Mouse (Mus musculus): Measurements from ENCODE around the gene Tnni3k.

Tnni3k gene

GRCm38 (mm10) chr3:154766321-154766720 is 288.9 kb downstream of the Tnni3k start:
- DNase-seq (ENCODE audit: extremely low read depth, low read depth, low spot score) = no peak

DNA sequence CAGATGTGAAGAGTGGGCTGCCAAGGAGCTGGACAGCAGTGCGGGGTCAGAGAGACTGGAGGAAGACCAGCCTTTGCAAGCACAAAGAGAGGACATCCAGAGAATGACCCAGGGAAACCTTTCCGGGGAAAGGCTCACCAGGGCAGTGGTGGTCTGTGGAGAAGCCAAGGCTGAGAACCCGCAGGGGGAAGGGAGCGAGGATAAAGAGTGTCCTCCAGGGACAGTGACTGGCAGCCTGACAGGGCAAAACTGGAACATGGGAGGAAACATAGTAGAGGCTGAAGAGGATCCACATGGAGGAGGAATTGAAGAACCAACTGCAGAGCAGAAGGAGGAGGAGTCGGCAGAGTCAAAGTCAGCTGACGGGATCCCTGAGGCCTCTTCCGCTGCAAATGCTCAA is 291.1 kb downstream of the Tnni3k start:
- DNase-seq (ENCODE audit: extremely low read depth, low read depth, low spot score) = no peak

DNA sequence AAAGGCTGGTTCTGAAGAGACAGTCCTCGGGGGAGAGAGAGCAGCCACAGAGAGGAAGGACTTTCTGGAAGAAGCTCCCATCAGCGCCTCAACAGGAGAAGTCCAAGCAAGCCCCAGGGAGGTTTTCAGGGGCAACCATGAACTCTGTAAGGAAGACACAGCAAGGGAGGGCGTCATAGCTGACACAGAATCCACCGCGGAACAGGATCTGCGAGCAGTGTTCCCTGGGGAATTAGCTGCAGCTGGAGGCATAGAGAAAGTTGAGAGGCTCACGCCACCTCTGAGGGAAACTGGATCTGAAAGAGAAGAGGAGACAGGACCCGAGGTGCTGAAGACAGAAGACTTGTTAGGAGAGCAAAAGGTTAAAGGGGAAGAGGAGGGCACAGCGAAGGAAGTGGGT is 291.8 kb downstream of the Tnni3k start:
- no peak for DNase-seq (ENCODE audit: extremely low read depth, low read depth, low spot score)

DNA sequence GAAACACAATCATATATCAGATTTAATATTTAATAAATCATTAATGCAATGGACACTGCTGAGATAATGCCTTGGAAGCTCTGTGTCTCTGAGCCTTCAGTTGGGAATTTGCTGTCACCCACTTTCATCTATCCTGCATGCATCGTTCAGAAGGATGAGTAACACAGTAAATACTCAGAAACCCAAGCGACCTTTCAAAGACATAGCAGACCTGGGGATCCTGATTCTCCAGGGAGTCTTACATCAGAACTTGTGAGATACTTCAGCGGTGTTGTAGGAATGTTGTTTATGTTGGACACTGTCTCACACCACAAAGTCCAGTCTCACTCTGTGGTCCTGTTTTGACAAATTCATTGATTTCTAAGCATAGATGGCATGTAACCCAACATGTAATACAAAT is 294.1 kb downstream of the Tnni3k start:
- DNase-seq (ENCODE audit: extremely low read depth, low read depth, low spot score) = no peak

DNA sequence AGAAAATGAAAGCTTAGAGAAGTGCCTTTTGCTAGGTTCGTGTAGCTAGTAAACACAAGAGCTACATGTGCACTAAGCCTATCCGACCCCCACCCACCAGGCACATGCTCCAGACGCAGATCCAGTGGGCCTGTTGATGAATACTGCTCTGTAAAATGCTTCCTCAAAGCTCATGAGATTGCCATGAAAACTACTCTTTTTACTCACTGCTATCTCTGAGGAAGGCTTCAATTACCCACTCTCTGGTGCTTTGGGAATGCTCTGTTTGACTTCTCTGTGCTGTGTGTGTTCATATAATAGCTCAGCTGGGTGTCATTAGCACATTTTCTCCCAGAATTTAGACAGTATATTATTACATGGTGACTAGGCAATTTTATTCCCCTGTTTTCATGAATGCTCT is 297.1 kb downstream of the Tnni3k start:
- DNase-seq (ENCODE audit: extremely low read depth, low read depth, low spot score) = no peak

DNA sequence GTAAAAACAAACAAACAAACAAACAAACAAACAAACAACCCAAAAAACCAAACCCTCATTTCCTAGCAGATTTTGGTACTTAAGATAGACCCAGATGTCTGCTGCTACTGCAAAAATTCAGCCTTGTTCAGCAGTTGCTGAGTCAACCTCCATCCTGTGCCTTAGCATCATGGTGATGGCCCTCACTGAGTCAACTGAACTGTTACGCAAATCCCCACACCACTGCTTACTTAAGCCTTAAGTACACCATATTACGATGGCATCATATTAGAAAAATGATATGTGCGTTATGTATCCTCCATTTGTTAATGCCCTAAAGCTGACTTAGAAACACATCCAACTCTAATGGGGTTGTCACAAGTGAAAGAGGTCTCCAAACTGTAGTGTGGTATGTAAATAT is 300.0 kb downstream of the Tnni3k start:
- no peak for DNase-seq (ENCODE audit: extremely low read depth, low read depth, low spot score)

DNA sequence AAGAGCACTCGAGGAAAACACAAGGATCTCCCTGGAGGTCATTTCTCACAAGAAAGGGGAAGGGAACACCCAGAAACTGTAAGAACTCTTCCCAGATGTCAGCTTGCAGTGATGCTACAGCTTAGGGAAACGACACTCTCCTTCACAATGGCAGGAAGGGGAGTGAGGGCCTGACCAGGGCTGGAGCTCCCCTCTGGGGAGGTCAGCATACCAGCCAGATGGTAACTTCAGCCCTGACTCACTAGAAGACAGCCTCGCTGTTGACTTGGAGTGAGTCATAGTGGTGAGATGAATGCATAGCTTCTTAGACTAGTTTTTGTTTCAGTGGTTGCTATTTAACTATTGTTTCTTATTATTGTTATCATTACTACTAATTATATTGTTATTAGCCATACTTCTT is 300.7 kb downstream of the Tnni3k start:
- no peak for DNase-seq (ENCODE audit: extremely low read depth, low read depth, low spot score)

DNA sequence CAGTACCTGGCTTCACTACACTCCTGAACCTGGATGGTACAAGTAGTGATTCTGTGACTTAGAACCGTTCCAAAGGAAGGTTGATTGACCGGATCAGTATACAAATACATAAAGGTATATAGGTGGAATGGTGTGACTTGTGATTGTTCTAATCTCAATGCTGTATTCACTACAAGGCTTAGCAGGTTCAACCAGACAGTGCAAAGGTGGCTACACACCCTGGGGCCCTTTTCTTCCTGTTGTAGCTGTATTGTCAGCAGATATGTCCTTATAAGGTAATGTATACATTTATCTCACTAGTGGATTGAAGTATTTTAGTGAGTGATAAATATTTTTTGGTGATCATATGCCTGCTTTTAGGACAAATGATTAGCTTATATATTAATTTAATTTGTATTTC is 310.9 kb downstream of the Tnni3k start:
- no peak for DNase-seq (ENCODE audit: extremely low read depth, low read depth, low spot score)

DNA sequence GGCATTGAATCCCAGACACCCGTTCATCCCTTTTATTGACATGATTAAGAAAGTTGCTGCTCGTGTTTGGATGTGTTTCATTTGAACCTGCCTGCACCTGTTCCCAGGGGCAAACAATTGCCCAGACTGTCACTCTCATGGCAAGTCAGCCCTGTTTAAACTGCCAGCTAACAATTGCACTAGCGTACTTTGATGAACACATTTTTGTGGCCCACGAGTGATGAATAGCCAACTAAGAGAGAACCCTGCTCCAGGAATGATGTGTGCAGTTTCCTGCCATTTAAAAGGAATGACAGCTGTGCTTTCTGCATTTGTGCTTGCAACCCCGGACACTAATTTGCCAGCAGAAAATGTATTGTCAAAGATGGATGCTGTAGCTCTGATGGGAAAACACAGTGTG is 312.3 kb downstream of the Tnni3k start:
- no peak for DNase-seq (ENCODE audit: extremely low read depth, low read depth, low spot score)

- DNase-seq (ENCODE audit: extremely low read depth, low read depth, low spot score) = no peak
These were observed 313.7 kb downstream of the Tnni3k start for GRCm38 (mm10) chr3:154741496-154741895.

All from fat pad, adult 2 months (tissue).